Mouse (Mus musculus) limb, embryonic 14.5 days (tissue): ENCODE data around the gene Ndufab1. TPM values are rescaled to one million over a fixed set of nuclear protein-coding genes. Genes with fewer than 3 reads are reported as not detected.
"Not testable (repeated sequence)": the region's sequence is repeated elsewhere in the genome, so short reads cannot be mapped to it uniquely, and the experiment has no call there.

Source experiments
- ATAC-seq: fragments of 200-750 bp; cut with Nextera tagmentation; 2 replicates; pipeline ENCODE4 v1.8.0; 2017; ENCODE audit warnings: low read depth, moderate number of reproducible peaks, moderate TSS enrichment; ENCODE audit not compliant: low FRiP score
- DNase-seq: peaks from one replicate; pipeline ENCODE4 v3.0.0-alpha.2; 2015; ENCODE audit warnings: low spot score
- H3K27ac ChIP-seq: fragments of 300-500 bp; sonication (generic); replicated peaks from 2 replicates; pipeline ENCODE4 v1.5.1; 2014; ENCODE audit warnings: low read depth, mild to moderate bottlenecking, low read length, moderate library complexity, mixed read lengths
- H3K27me3 ChIP-seq: fragments of 300-500 bp; sonication (generic); 2 replicates; pipeline ENCODE4 v1.6.1; 2014; ENCODE audit warnings: low read length, mixed read lengths; ENCODE audit not compliant: control insufficient read depth, insufficient read depth
- H3K36me3 ChIP-seq: fragments of 300-500 bp; sonication (generic); 2 replicates; pipeline ENCODE4 v1.6.1; 2014; ENCODE audit warnings: mild to moderate bottlenecking, low read length, moderate library complexity, mixed read lengths; ENCODE audit not compliant: control insufficient read depth, insufficient read depth
- H3K4me1 ChIP-seq: fragments of 300-500 bp; sonication (generic); 2 replicates; pipeline ENCODE4 v1.6.1; 2014; ENCODE audit warnings: antibody characterized with exemption, low read length, mixed read lengths; ENCODE audit not compliant: control insufficient read depth, insufficient read depth
- H3K4me2 ChIP-seq: fragments of 300-500 bp; sonication (generic); replicated peaks from 2 replicates; pipeline ENCODE4 v1.6.1; 2014; ENCODE audit warnings: low read depth, mild to moderate bottlenecking, low read length, moderate library complexity; ENCODE audit not compliant: severe bottlenecking
- H3K4me3 ChIP-seq: fragments of 300-500 bp; sonication (generic); replicated peaks from 2 replicates; pipeline ENCODE4 v1.5.1; 2014; ENCODE audit warnings: low read length
- H3K9ac ChIP-seq: fragments of 300-500 bp; sonication (generic); 2 replicates; pipeline ENCODE4 v1.6.1; 2014; ENCODE audit warnings: mild to moderate bottlenecking, low read depth, low read length, moderate library complexity; ENCODE audit not compliant: severe bottlenecking
- H3K9me3 ChIP-seq: fragments of 300-500 bp; sonication (generic); 2 replicates; pipeline ENCODE4 v1.6.1; 2016; ENCODE audit warnings: low read length; ENCODE audit not compliant: control insufficient read depth
- POLR2A ChIP-seq: fragments of 200-500 bp; IDR thresholded peaks from 2 replicates; pipeline ENCODE4 v1.8.0; 2012; ENCODE audit warnings: inconsistent platforms, mild to moderate bottlenecking, moderate library complexity, borderline replicate concordance; ENCODE audit not compliant: insufficient read depth, insufficient read length; ENCODE audit errors: extremely low read depth
- WGBS: fragments of 180-500 bp; shearing (Covaris S2); extraction: QIAGEN DNeasy Blood & Tissue Kit; methylation state at CpG from one replicate; pipeline ENCODE4 v1.1.7; 2014; 5-methylcytosine and 5-hydroxymethylcytosine counted together
- polyA plus RNA-seq, 2 experiments: library from polyadenylated mRNA; depleted of rRNA in 1 of 2; stranded (reverse) in 1 of 2; unstranded in 1 of 2; fragments of >200 nt; fragmentation: Nextera tagmentation in 1 of 2; extraction: Ambion mirVana in 1 of 2; gene quantifications; 2 replicates each; pipeline versions ENCODE4 v1.2.1 to v1.2.3; 2012 to 2014

The Ndufab1 gene
- polyA plus RNA-seq, 2 experiments: 127 to 554 TPM

GRCm38 (mm10) chr7:122132497-122133337 lies 31.0 kb upstream of the Ndufab1 start, which contains the start of the genes Palb2 and Dctn5:
Gene Palb2, minus strand, starts transcription at chr7:122132985.
Gene Dctn5, plus strand, starts transcription at chr7:122133041.
- peaks cover 36% of the 10 kb centered on the region for H3K36me3 ChIP-seq
- ATAC-seq (peak; percentile 98), DNase-seq (peak; percentile 98)
- H3K9me3 ChIP-seq: no peaks in the 10 kb centered on the region
- peak within 1 kb of the TSS; percentile 61 for H3K4me2 ChIP-seq
- H3K4me3 ChIP-seq: peak within 1 kb of the TSS; percentile 92
- no peaks in the 10 kb centered on the region for H3K27me3 ChIP-seq
- peaks cover 6% of the 10 kb centered on the region; the same call in 1 of the 2 replicates for H3K4me1 ChIP-seq
- peak within 1 kb of the TSS; percentile 78 for H3K9ac ChIP-seq
- TF ChIP-seq POLR2A: no peak
- WGBS: under 1% methylated on average over 54 of the region's 54 CpGs
- no peak within 1 kb of the TSS for H3K27ac ChIP-seq

- Histone ChIP-seq H3K9me3 (no peaks in the 10 kb centered on the region), H3K4me1 (peaks cover 6% of the 10 kb centered on the region; the same call in 1 of the 2 replicates), H3K4me3 (peak overlapping the region; percentile 92), H3K27ac (no peak overlapping the region), H3K27me3 (no peaks in the 10 kb centered on the region), H3K4me2 (peak overlapping the region; percentile 56), H3K9ac (no peak overlapping the region), H3K36me3 (peaks cover 34% of the 10 kb centered on the region)
- DNase-seq: no peak
- no peak for TF ChIP-seq POLR2A
- no peak for ATAC-seq
Measured at GRCm38 (mm10) chr7:122131834-122132233, 30.1 kb upstream of the Ndufab1 start.

- no peaks in the 10 kb centered on the region for H3K9me3 ChIP-seq
- peaks cover 30% of the 10 kb centered on the region for H3K36me3 ChIP-seq
- no peak overlapping the region for H3K27ac ChIP-seq
- TF ChIP-seq POLR2A: no peak
- H3K9ac ChIP-seq: no peak overlapping the region
- H3K4me3 ChIP-seq: no peak overlapping the region
- 94% methylated on average over 11 of the region's 11 CpGs for WGBS
- ATAC-seq: no peak
- no peaks in the 10 kb centered on the region for H3K27me3 ChIP-seq
- H3K4me1 ChIP-seq: no peaks in the 10 kb centered on the region
- DNase-seq: no peak
- no peak overlapping the region for H3K4me2 ChIP-seq
Measured at GRCm38 (mm10) chr7:122126946-122127345, 25.3 kb upstream of the Ndufab1 start.

GRCm38 (mm10) chr7:122125636-122126035 lies 23.9 kb upstream of the Ndufab1 start:
- DNase-seq (no peak), ATAC-seq (no peak)
- Histone ChIP-seq H3K9me3 (no peaks in the 10 kb centered on the region), H3K4me3 (no peak overlapping the region), H3K9ac (no peak overlapping the region), H3K4me2 (no peak overlapping the region), H3K4me1 (no peaks in the 10 kb centered on the region), H3K36me3 (peaks cover 35% of the 10 kb centered on the region), H3K27me3 (no peaks in the 10 kb centered on the region), H3K27ac (no peak overlapping the region)
- no peak for TF ChIP-seq POLR2A
- 78% methylated on average over 8 of the region's 8 CpGs for WGBS

- H3K4me1 ChIP-seq: no peaks in the 10 kb centered on the region
- TF ChIP-seq POLR2A: no peak
- no peak for DNase-seq
- no peak for ATAC-seq
- H3K9ac ChIP-seq: no peak overlapping the region
- peaks cover 49% of the 10 kb centered on the region for H3K36me3 ChIP-seq
- H3K9me3 ChIP-seq: no peaks in the 10 kb centered on the region
- no peaks in the 10 kb centered on the region for H3K27me3 ChIP-seq
- H3K27ac ChIP-seq: no peak overlapping the region
- no peak overlapping the region for H3K4me2 ChIP-seq
- 80% methylated on average over 4 of the region's 4 CpGs for WGBS
- no peak overlapping the region for H3K4me3 ChIP-seq
Measured at GRCm38 (mm10) chr7:122123518-122123917, 21.8 kb upstream of the Ndufab1 start.

- Histone ChIP-seq H3K27me3 (no peaks in the 10 kb centered on the region), H3K9me3 (no peaks in the 10 kb centered on the region), H3K27ac (no peak overlapping the region), H3K4me2 (no peak overlapping the region), H3K9ac (no peak overlapping the region), H3K36me3 (peaks cover 16% of the 10 kb centered on the region), H3K4me3 (no peak overlapping the region), H3K4me1 (no peaks in the 10 kb centered on the region)
- no peak for TF ChIP-seq POLR2A
- DNase-seq (no peak), ATAC-seq (no peak)
- WGBS: 92% methylated on average over 6 of the region's 6 CpGs
Measured at GRCm38 (mm10) chr7:122108206-122108605, 6.5 kb upstream of the Ndufab1 start.

- H3K9me3 ChIP-seq, H3K27ac ChIP-seq, DNase-seq, H3K4me1 ChIP-seq, H3K27me3 ChIP-seq: not testable (repeated sequence)
- H3K36me3 ChIP-seq: peaks cover 19% of the 10 kb centered on the region
- peak overlapping the region; percentile 85 for H3K9ac ChIP-seq
- peak overlapping the region; percentile 79 for H3K4me2 ChIP-seq
- 6% methylated on average over 21 of the region's 28 CpGs for WGBS
- peak overlapping the region; percentile 66 for H3K4me3 ChIP-seq
- ATAC-seq: peak; percentile 68
Measured at GRCm38 (mm10) chr7:122101014-122101746, 506 bp downstream of the Ndufab1 start.
